In the genomic region with DNA sequence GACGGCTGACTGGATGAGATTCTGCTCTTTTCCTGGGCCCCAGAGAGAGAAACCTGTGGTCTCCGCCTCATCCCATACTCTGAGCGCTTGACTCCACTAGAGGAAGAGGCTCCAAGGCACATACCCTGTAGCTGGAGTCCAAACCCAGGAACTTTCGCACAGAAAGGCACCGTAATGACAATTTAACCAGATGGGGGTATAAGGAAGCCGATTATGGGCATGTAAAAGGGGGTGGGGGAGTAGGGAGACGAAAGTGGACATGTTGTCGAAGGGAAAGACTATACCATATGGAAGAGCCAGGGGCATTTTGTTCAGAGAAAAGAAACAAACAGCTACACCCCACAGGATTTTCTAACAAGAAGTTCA, we compare ENCODE assay signal across 8 mouse cellular contexts. TPM values are rescaled to one million over a fixed set of nuclear protein-coding genes. Genes with fewer than 3 reads are reported as not detected.
A peak's percentile ranks its signal among the peaks of the same experiment; 100 is the strongest.
DNase-seq lines count a peak whose midpoint lies in the region; ATAC-seq lines count a peak whose summit lies in the region.

No protein-coding gene starts in this region.

- 3% methylated on average over 8 of the region's 8 CpGs for WGBS in kidney, embryonic 16.5 days
- 9% methylated on average over 8 of the region's 8 CpGs for WGBS in hindbrain, embryonic 14.5 days
- WGBS in midbrain, embryonic 14.5 days, result 9% methylated on average over 8 of the region's 8 CpGs

- peaks cover 9% of the 10 kb centered on the region; the same call in 1 of the 2 replicates for H3K4me1 ChIP-seq in kidney, embryonic 16.5 days (ENCODE audit: insufficient read depth, low read length)
- peaks cover 5% of the 10 kb centered on the region; the same call in 1 of the 2 replicates for H3K4me1 ChIP-seq in brown adipose tissue, adult 24 weeks (ENCODE audit: control insufficient read depth, insufficient read depth, insufficient read length, low read length)
- no peaks in the 10 kb centered on the region for H3K4me1 ChIP-seq in hindbrain, embryonic 14.5 days (replicated peaks; ENCODE audit: control insufficient read depth, insufficient read depth, low read length)
- H3K4me1 ChIP-seq in midbrain, embryonic 14.5 days (ENCODE audit: control insufficient read depth, insufficient read depth, low read length), result peaks cover 6% of the 10 kb centered on the region; the same call in 1 of the 2 replicates

- no peak for DNase-seq in kidney, adult 11 months
- no peak for DNase-seq in hindbrain, embryonic 14.5 days (ENCODE audit: low spot score)
- no peak for DNase-seq in midbrain, embryonic 14.5 days
- DNase-seq in layer of hippocampus, postnatal 14 days (ENCODE audit: low spot score in 2 of 2), result no peak
- DNase-seq in thymus, postnatal 25 days, result no peak
- DNase-seq in adrenal gland, postnatal 36 days, result no peak

- no peak overlapping the region for H3K27ac ChIP-seq in kidney, embryonic 16.5 days (ENCODE audit: low read length)
- peak overlapping the region; percentile 76 for H3K27ac ChIP-seq in brown adipose tissue, adult 24 weeks (replicated peaks; ENCODE audit: low read depth, low read length)
- no peak overlapping the region for H3K27ac ChIP-seq in hindbrain, embryonic 14.5 days
- no peak overlapping the region for H3K27ac ChIP-seq in midbrain, embryonic 14.5 days (replicated peaks; ENCODE audit: low read depth, low read length)

- H3K4me2 ChIP-seq in kidney, embryonic 16.5 days (replicated peaks; ENCODE audit: low read depth, low read length), result peak overlapping the region; percentile 73
- H3K4me2 ChIP-seq in hindbrain, embryonic 14.5 days (replicated peaks), result peak overlapping the region; percentile 79
- peak overlapping the region; percentile 84 for H3K4me2 ChIP-seq in midbrain, embryonic 14.5 days (ENCODE audit: low read length)

- ATAC-seq in kidney, embryonic 16.5 days (ENCODE audit: low FRiP score, low TSS enrichment), result no peak
- no peak for ATAC-seq in hindbrain, embryonic 14.5 days (ENCODE audit: low FRiP score)
- no peak for ATAC-seq in midbrain, embryonic 14.5 days (ENCODE audit: low FRiP score, low TSS enrichment)

- H3K9ac ChIP-seq in kidney, embryonic 16.5 days (replicated peaks; ENCODE audit: low read length), result peak overlapping the region; percentile 78
- H3K9ac ChIP-seq in hindbrain, embryonic 14.5 days, result peak overlapping the region; percentile 67
- H3K9ac ChIP-seq in midbrain, embryonic 14.5 days (replicated peaks; ENCODE audit: low read length), result peak overlapping the region; percentile 57; the same call in 1 of the 2 replicates

- H3K27me3 ChIP-seq in kidney, embryonic 16.5 days (ENCODE audit: insufficient read depth, low read length), result no peaks in the 10 kb centered on the region
- peaks cover 11% of the 10 kb centered on the region; the same call in 1 of the 2 replicates for H3K27me3 ChIP-seq in hindbrain, embryonic 14.5 days (ENCODE audit: control insufficient read depth, insufficient read depth, low read length)
- peaks cover 7% of the 10 kb centered on the region; the same call in 1 of the 2 replicates for H3K27me3 ChIP-seq in midbrain, embryonic 14.5 days (ENCODE audit: control insufficient read depth, insufficient read depth, low read length)

- H3K9me3 ChIP-seq in kidney, embryonic 16.5 days (ENCODE audit: low read length), result no peaks in the 10 kb centered on the region
- no peaks in the 10 kb centered on the region for H3K9me3 ChIP-seq in hindbrain, embryonic 14.5 days (ENCODE audit: control insufficient read depth, low read length)
- H3K9me3 ChIP-seq in midbrain, embryonic 14.5 days (ENCODE audit: control insufficient read depth, low read length), result no peaks in the 10 kb centered on the region

- peak overlapping the region; percentile 78 for H3K4me3 ChIP-seq in kidney, embryonic 16.5 days (ENCODE audit: low read length)
- peak overlapping the region; percentile 92 for H3K4me3 ChIP-seq in brown adipose tissue, adult 24 weeks (ENCODE audit: insufficient read depth, low read depth, low read length)
- H3K4me3 ChIP-seq in hindbrain, embryonic 14.5 days (replicated peaks; ENCODE audit: low read length), result peak overlapping the region; percentile 84
- H3K4me3 ChIP-seq in midbrain, embryonic 14.5 days (replicated peaks; ENCODE audit: low read depth, low read length), result peak overlapping the region; percentile 68

- no peaks in the 10 kb centered on the region for H3K36me3 ChIP-seq in kidney, embryonic 16.5 days (ENCODE audit: insufficient read depth, low read length)
- H3K36me3 ChIP-seq in hindbrain, embryonic 14.5 days (replicated peaks; ENCODE audit: control insufficient read depth, insufficient read depth), result no peaks in the 10 kb centered on the region
- H3K36me3 ChIP-seq in midbrain, embryonic 14.5 days (ENCODE audit: control insufficient read depth, insufficient read depth, low read length), result no peaks in the 10 kb centered on the region

RNA-seq across cellular contexts. Expression of gene Ell2, which starts 2.1 kb away (rescaled TPM):
- 4.2 and 5.1 TPM in 2 replicates for polyA plus RNA-seq in kidney, embryonic 16.5 days (2015; fragmentation: Nextera tagmentation; extraction: Ambion mirVana)
- polyA plus RNA-seq in brown adipose tissue, adult 24 weeks (2012; ENCODE audit: insufficient read depth, insufficient read length, missing spikeins), result 30.5 and 35.9 TPM in 2 replicates
- 2.1 and 2.4 TPM in 2 replicates for polyA plus RNA-seq in hindbrain, embryonic 14.5 days (2014; fragmentation: Nextera tagmentation; extraction: Ambion mirVana)
- 1.1 TPM in 2 replicates for polyA plus RNA-seq in midbrain, embryonic 14.5 days (2014; fragmentation: Nextera tagmentation; extraction: Ambion mirVana)
- 10 to 100 TPM; 32.6 to 32.8 TPM for total RNA-seq in layer of hippocampus, postnatal 14 days (2021)
- 100 to 1,000 TPM in 1 of 2 experiments, 10 to 100 TPM in 1; 69.7 to 116 TPM for total RNA-seq in adrenal gland, postnatal 36 days (2021)
